Mouse (Mus musculus): ENCODE measurements at regions not wholly inside any gene's neighbourhood (a gene's known extent, or its start where the extent isn't known, plus 50 kb on each side); places are given as distances from the start of the nearest gene placed in this dataset.
A peak's percentile ranks its signal among the peaks of the same experiment; 100 is the strongest.
"Not testable (repeated sequence)": the region's sequence is repeated elsewhere in the genome, so short reads cannot be mapped to it uniquely, and the experiment has no call there.

GRCm38 (mm10) chr8:126081279-126081678, 86.3 kb downstream of the Kcnk1 start:
- intact Hi-C loops (cut with DNase I): loop anchor here (2.0 kb wide), 1 partner anchor 130 kb away; no protein-coding TSS in a partner anchor
- DNase-seq (ENCODE audit: low spot score): no peak

- DNase-seq (ENCODE audit: low spot score): no peak
- intact Hi-C loops (cut with DNase I): no loop called here
Measured at GRCm38 (mm10) chr8:126082827-126083226, 87.9 kb downstream of the Kcnk1 start.

- no peak for DNase-seq (ENCODE audit: low spot score)
- intact Hi-C loops (cut with DNase I): no loop called here
Measured at GRCm38 (mm10) chr8:126090772-126091171, 95.8 kb downstream of the Kcnk1 start.

GRCm38 (mm10) chr8:126094005-126094404, 99.0 kb downstream of the Kcnk1 start:
- no peak for DNase-seq (ENCODE audit: low spot score)
- intact Hi-C loops (cut with DNase I): no loop called here

- DNase-seq (ENCODE audit: low spot score): no peak
- intact Hi-C loops (cut with DNase I): no loop called here
Measured at GRCm38 (mm10) chr8:126096056-126096455, 101.1 kb downstream of the Kcnk1 start.

GRCm38 (mm10) chr8:126096636-126097170, 101.7 kb downstream of the Kcnk1 start:
- intact Hi-C loops (cut with DNase I): no loop called here
- DNase-seq (ENCODE audit: low spot score): no peak

GRCm38 (mm10) chr8:126098886-126099285, 103.9 kb downstream of the Kcnk1 start:
- intact Hi-C loops (cut with DNase I): no loop called here
- DNase-seq (ENCODE audit: low spot score): no peak

GRCm38 (mm10) chr8:126099889-126100288, 104.9 kb downstream of the Kcnk1 start:
- no peak for DNase-seq (ENCODE audit: low spot score)
- intact Hi-C loops (cut with DNase I): no loop called here

- intact Hi-C loops (cut with DNase I): no loop called here
- no peak for DNase-seq (ENCODE audit: low spot score)
Measured at GRCm38 (mm10) chr8:126105043-126105442, 110.1 kb downstream of the Kcnk1 start.

- intact Hi-C loops (cut with DNase I): no loop called here
- no peak for DNase-seq (ENCODE audit: low spot score)
Measured at GRCm38 (mm10) chr8:126126041-126126440, 131.1 kb downstream of the Kcnk1 start.

GRCm38 (mm10) chr8:126132076-126132475, 137.1 kb downstream of the Kcnk1 start:
- intact Hi-C loops (cut with DNase I): no loop called here
- peak; percentile 10 for DNase-seq (ENCODE audit: low spot score)

GRCm38 (mm10) chr8:126132918-126133317, 137.9 kb downstream of the Kcnk1 start:
- intact Hi-C loops (cut with DNase I): not testable (repeated sequence)

GRCm38 (mm10) chr8:126135100-126135499, 140.1 kb downstream of the Kcnk1 start:
- intact Hi-C loops (cut with DNase I): no loop called here
- no peak for DNase-seq (ENCODE audit: low spot score)

More at GRCm38 (mm10) chr8:126132918-126133317, 137.9 kb downstream of the Kcnk1 start:
- not testable (repeated sequence) for DNase-seq (ENCODE audit: low spot score)

- no peak for DNase-seq (ENCODE audit: low spot score)
- intact Hi-C loops (cut with DNase I): no loop called here
Measured at GRCm38 (mm10) chr8:126135573-126135972, 140.6 kb downstream of the Kcnk1 start.

GRCm38 (mm10) chr8:126136946-126137345, 142.0 kb downstream of the Kcnk1 start:
- intact Hi-C loops (cut with DNase I): no loop called here
- DNase-seq (ENCODE audit: low spot score): no peak

- intact Hi-C loops (cut with DNase I): no loop called here
Measured at GRCm38 (mm10) chr8:126137452-126137851, 142.5 kb downstream of the Kcnk1 start.

GRCm38 (mm10) chr8:126138645-126139545, 143.9 kb downstream of the Kcnk1 start:
- intact Hi-C loops (cut with DNase I): no loop called here
- no peak for DNase-seq (ENCODE audit: low spot score)

More at GRCm38 (mm10) chr8:126137452-126137851, 142.5 kb downstream of the Kcnk1 start:
- no peak for DNase-seq (ENCODE audit: low spot score)

GRCm38 (mm10) chr8:126139546-126139870, 144.5 kb downstream of the Kcnk1 start:
- intact Hi-C loops (cut with DNase I): no loop called here
- DNase-seq (ENCODE audit: low spot score): no peak

- DNase-seq (ENCODE audit: low spot score): no peak
- intact Hi-C loops (cut with DNase I): no loop called here
Measured at GRCm38 (mm10) chr8:126140998-126141397, 146.0 kb downstream of the Kcnk1 start.

GRCm38 (mm10) chr8:126151527-126151926, 146.8 kb upstream of the Slc35f3 start:
- intact Hi-C loops (cut with DNase I): no loop called here
- DNase-seq (ENCODE audit: low spot score): no peak

GRCm38 (mm10) chr8:126153955-126154354, 144.4 kb upstream of the Slc35f3 start:
- intact Hi-C loops (cut with DNase I): no loop called here
- DNase-seq (ENCODE audit: low spot score): no peak
